Mouse (Mus musculus): ENCODE results near the gene Lyz2.
"Not testable (repeated sequence)": the region's sequence is repeated elsewhere in the genome, so short reads cannot be mapped to it uniquely, and the experiment has no call there.

The Lyz2 gene

GRCm38 (mm10) chr10:117282049-117282448 lies at the start of gene Lyz2:
Gene Lyz2 (minus strand): TSS chr10:117282321.
- DNase-seq (ENCODE audit: low read depth, low spot score) = no peak

DNA sequence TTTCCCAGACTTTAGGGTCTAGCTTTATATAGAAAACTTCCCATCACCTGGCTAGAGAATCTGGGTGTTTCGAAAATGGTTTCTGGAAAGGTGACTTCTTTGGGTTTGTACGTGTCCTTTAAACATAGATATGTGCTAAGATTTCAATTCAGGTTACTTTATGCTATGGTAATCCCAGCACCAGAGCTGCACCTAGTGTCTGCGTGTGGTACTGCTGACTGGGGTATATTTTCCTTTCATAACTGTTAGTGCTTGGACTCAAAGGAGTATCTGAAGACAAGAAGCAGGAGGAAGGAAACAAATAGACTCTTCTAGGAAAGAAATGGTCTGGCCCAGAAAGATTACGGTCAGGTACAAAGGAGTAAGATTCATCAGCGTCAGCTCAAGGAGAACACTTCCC lies 48.4 kb upstream of the Lyz2 start:
- no peak for DNase-seq (ENCODE audit: low read depth, low spot score)

DNA sequence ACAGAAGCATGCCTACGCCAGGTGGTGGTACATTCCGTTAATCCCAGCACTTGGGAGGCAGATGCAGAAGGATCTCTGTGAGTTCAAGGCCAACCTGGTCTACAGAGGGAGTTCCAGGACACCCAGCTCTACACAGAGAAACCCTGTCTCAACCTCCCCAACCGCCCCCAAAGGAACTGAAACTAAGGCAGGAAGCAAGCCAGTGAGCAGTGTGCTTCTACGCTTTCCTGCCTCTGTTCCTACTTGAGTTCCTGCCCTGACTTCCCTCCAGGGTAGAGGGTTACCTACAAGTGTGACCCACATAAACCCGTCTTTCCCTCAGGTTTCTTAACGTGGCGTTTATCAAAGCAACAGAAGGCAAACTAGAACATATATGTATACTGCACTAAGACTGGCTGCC lies 41.7 kb upstream of the Lyz2 start:
- DNase-seq (ENCODE audit: low read depth, low spot score) = no peak

GRCm38 (mm10) chr10:117322630-117323029 lies 40.5 kb upstream of the Lyz2 start:
- no peak for DNase-seq (ENCODE audit: low read depth, low spot score)

- no peak for DNase-seq (ENCODE audit: low read depth, low spot score)
Measured at GRCm38 (mm10) chr10:117320571-117320981, 38.5 kb upstream of the Lyz2 start.

GRCm38 (mm10) chr10:117316391-117316790 lies 34.3 kb upstream of the Lyz2 start:
- no peak for DNase-seq (ENCODE audit: low read depth, low spot score)

DNA sequence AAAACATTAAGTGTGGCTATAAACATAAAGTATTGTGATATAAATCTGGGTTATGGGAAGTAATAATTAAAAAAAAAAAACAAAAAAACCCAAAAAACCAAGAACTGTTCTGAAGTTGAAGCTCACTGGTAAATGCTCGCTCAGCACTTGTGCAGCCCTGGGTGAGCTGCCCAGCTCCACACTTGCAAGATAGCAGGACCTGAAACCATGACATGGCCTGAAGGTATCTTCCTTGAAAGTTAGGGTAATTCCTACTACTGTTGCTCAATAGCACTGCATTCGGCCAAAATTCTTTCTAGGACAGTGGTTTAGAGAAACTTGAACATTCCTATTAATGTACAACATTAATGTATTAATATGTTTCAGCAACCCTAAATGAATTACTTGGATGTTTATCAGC lies 31.0 kb upstream of the Lyz2 start:
- DNase-seq (ENCODE audit: low read depth, low spot score) = no peak

- DNase-seq (ENCODE audit: low read depth, low spot score) = no peak
Measured at GRCm38 (mm10) chr10:117312168-117312567, 30.0 kb upstream of the Lyz2 start.

- no peak for DNase-seq (ENCODE audit: low read depth, low spot score)
Measured at GRCm38 (mm10) chr10:117304371-117304770, 22.2 kb upstream of the Lyz2 start.

DNA sequence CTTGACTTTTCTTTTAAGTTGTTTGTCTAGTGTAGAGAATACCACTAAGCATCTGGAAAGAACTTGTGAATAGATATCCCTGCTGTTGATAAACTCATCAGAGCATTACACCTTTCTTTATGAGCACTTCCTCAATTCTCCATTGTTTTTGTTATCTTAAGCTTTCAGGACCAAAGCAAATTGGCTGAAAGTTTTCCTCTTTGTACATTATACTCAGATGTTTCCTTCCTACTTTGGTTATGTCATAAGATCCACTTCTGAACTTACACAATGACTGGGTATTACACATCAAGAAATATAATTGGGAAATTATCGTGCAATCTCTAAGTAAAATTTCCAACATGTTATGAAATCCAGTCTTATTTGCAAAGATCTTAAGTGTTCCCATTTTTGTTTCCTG lies 19.6 kb upstream of the Lyz2 start:
- DNase-seq (ENCODE audit: low read depth, low spot score) = no peak

DNA sequence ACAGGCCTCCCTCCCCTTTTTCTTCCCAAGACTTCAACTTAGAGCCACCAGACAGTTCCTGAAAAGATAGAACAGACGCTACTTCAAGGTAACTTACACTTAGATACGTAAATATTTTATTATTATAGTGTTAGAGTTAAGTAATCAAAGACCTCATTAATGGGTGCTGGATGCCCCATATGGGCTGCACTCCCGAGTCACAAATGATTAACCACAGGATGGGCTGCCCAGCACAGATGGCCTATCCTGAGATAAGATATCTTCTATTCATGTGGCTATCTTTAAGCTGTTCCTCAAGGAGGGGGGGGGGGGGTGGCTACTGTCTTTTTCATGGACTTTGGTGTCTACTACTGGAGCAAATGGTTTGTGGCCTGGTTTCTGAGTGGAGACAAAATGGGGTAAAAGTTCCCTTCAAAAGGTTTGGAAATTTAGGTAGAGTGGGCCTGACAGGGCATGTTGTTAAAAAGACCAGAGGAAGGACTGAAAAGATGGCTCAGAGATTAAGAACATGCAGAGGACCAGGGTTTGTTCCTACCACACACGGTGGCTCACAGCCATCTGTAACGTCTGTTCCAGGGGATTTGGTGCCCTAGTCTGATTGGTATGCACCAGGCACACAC lies 17.9 kb upstream of the Lyz2 start:
- no peak for DNase-seq (ENCODE audit: low read depth, low spot score)

- no peak for DNase-seq (ENCODE audit: low read depth, low spot score)
Measured at GRCm38 (mm10) chr10:117299106-117299505, 17.0 kb upstream of the Lyz2 start.

- no peak for DNase-seq (ENCODE audit: low read depth, low spot score)
Measured at GRCm38 (mm10) chr10:117298336-117298735, 16.2 kb upstream of the Lyz2 start.

- DNase-seq (ENCODE audit: low read depth, low spot score) = no peak
Measured at GRCm38 (mm10) chr10:117292671-117293070, 10.6 kb upstream of the Lyz2 start, which contains the start of gene Lyz1. Gene Lyz1 (minus strand): TSS chr10:117292868.

- DNase-seq (ENCODE audit: low read depth, low spot score) = not testable (repeated sequence)
Measured at GRCm38 (mm10) chr10:117290936-117291335, 8.8 kb upstream of the Lyz2 start.

DNA sequence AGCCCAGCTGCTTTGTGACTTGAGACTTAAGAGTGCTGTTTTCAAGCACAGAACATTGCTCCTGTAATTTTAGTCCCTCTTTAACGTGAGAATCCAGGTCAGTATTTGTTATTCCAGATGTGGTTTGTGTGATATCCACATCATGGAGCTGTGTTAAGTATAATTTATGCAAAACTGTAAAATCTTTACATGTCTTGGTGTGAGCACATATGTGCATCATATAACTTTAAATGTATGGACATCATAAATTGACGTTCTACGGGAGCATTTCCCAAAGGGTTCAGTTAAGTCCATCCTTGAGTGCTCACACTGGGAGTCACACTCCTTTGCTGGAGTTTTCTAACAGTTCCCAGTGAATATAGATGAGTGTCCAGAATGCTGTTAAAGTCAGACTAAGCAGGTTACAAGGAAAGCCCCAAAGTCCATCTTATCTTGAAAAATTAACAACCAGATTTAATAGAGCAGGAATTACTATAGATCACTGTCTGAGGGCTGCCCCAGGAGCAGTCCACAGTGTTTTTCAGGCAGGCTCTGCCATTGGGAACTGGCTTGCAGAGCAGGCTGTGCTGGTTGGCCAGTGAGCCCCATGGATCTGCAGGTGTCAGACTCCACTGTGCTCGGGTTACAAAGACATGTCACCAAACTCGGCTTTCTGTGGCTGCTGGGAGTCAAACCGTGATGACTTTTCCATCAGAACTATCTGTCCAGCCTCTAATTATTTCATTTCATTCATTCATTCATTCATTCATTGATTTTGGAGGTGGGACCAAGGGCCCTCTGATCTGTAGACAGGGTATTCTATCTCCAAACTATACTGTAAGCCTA lies 8.1 kb upstream of the Lyz2 start:
- no peak for DNase-seq (ENCODE audit: low read depth, low spot score)

DNA sequence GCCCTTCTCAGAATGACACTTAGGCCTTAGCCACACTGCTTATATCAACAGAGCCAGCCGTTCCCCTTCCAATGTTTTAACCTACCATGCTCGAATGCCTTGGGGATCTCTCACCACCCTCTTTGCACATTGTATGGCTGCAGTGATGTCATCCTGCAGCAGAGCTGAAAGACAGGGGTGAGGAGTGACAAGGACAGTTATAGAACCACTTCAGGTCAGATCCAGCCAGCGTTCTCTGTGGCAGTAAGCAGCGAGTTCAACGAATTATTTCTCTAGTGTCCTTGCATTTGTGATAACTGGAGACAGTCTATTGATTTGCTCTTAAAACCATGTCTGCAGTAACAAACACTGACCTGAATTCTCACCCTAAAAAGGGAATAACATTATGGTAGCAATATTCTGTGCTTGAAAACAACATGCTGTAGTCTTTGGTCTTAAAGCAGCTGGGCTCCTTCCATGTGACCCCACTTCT lies 6.9 kb upstream of the Lyz2 start:
- DNase-seq (ENCODE audit: low read depth, low spot score) = not testable (repeated sequence)

DNA sequence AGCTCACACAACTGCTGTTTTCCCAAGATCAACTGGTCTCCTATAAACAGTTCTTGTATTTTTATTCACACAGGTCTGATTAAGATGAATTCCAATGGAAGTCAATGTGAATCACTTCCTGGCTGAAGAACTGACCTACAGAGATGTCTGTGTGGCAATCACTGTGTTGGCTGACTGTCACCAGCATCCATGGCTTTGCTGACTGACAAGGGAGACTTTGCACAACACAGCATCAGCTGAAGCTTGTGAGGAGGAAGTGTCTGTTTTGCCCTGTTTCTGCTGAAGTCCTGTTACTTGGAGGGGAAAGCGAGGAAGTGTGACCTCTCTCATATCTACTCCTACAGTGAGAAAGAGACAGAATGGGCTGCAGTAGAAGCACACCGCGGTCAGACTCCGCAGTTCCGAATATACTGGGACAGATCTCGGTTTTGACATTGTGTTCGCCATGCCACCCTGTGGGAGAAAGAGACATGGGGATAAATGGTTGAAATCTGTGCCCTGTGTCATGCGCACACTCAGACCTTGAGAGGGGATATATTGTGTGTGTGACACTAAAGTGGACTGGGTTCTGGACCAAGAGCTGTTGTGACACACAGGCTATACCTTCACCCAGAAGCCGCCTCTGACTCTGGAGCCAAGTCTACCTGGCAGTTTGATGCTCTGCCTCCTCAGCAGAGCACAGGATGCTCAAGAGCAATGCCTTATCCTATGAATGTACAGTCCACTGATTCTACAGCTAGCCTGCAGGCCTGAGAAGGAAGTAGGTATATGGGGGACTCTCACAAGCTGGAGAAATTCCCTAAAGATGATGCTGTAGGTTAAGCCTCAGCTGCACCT lies 6.3 kb upstream of the Lyz2 start:
- no peak for DNase-seq (ENCODE audit: low read depth, low spot score)

- no peak for DNase-seq (ENCODE audit: low read depth, low spot score)
Measured at GRCm38 (mm10) chr10:117287226-117287850, 5.2 kb upstream of the Lyz2 start.

GRCm38 (mm10) chr10:117286366-117286970 lies 4.3 kb upstream of the Lyz2 start:
- DNase-seq (ENCODE audit: low read depth, low spot score) = no peak

GRCm38 (mm10) chr10:117285584-117285983 lies 3.5 kb upstream of the Lyz2 start:
- not testable (repeated sequence) for DNase-seq (ENCODE audit: low read depth, low spot score)
